17 mouse cellular contexts compared by ENCODE assay signal in the genomic region with DNA sequence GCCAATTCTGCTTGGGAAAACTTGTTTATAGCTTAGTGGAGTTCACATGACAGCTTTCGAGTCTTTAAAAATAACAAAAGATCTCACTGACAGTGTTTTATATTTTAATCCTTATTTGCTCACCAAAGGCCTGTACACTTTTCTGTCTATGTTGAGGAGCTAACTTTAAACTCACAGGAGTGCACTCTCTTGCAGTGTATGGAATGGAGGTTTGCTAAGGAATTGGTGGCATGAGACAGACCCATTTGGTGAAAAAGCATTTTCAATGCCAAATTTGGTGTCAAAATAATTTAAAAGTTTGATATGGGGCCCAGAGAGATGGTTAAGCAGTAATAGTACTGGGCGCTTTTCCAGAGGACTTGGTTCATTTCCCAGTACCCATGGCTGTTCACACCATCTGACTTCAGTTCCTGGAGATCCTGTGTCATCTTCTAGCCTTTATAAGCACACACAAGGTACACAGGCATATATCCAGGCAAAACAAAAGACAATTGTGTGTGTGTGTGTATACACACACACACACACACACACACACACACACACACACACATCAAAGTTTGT. TPM values are rescaled to one million over a fixed set of nuclear protein-coding genes. Genes with fewer than 3 reads are reported as not detected.
A peak's percentile ranks its signal among the peaks of the same experiment; 100 is the strongest.
DNase-seq lines count a peak whose midpoint lies in the region.
"Had no signal": no experiment of that assay in that cellular context is flagged by ENCODE, and none has a peak within 500 bp of the region (broad histone marks: within the 10 kb centered on the region; RNA-seq: fewer than 3 reads in every experiment).

No protein-coding gene starts in this region.

- DNase-seq in cerebellum, postnatal 10 days = peak; percentile 26 to 40
- no peak for DNase-seq in cerebellum, postnatal 36 days
- peak; percentile 15 to 28 for DNase-seq in left cerebral cortex, postnatal 14 days (ENCODE audit: low spot score in 2 of 2)
- no peak for DNase-seq in left cerebral cortex, adult 11 months (ENCODE audit: low spot score)
- DNase-seq in brain, embryonic 18.5 days (ENCODE audit: low read depth, low spot score) = peak; percentile 16
- peak; percentile 61 to 64 for DNase-seq in layer of hippocampus, postnatal 10 days (ENCODE audit: low spot score in 2 of 2)
- DNase-seq in testis, postnatal 10 days (ENCODE audit: low spot score) = no peak
- DNase-seq in ovary, adult 18-20 months (ENCODE audit: low spot score) = no peak
- DNase-seq: cerebellum, adult 11-12 months; gastrocnemius, postnatal 10 days; heart, adult 18-20 months; heart, postnatal 36 days; retina, postnatal 1 day; thymus, postnatal 14 days had no signal

- intact Hi-C loops in left cerebral cortex, postnatal 14 days (cut with DNase I) = no loop called here

RNA-seq across cellular contexts. Expression of gene Pzp, which starts 20.8 kb away (rescaled TPM):
- total RNA-seq in left cerebral cortex, postnatal 14 days (2021) = under 1 TPM in 1 of 2 experiments, not detected in 1; 0.09 TPM
- not detected for total RNA-seq in layer of hippocampus, postnatal 10 days (2021)
- total RNA-seq: CH12.LX; left cerebral cortex, postnatal 25 days; MEL had no signal

Comparison
In these comparisons a context has a peak if more than half of its experiments do, and no peak if none do; other contexts are left out.
1. DNase-seq: peak in cerebellum, postnatal 10 days (2 of 2), left cerebral cortex, postnatal 14 days (2 of 2), brain, embryonic 18.5 days (single experiment) and layer of hippocampus, postnatal 10 days (2 of 2); none in cerebellum, postnatal 36 days (0 of 2), left cerebral cortex, adult 11 months (single experiment), testis, postnatal 10 days (single experiment) and ovary, adult 18-20 months (single experiment).